Mouse (Mus musculus): ENCODE data around the gene Gm21860. TPM values are rescaled to one million over a fixed set of nuclear protein-coding genes. Genes with fewer than 3 reads are reported as not detected.
"Not testable (repeated sequence)": the region's sequence is repeated elsewhere in the genome, so short reads cannot be mapped to it uniquely, and the experiment has no call there.

Gm21860 gene
- polyA plus RNA-seq, 1 experiment from 2014 or later: not detected

DNA sequence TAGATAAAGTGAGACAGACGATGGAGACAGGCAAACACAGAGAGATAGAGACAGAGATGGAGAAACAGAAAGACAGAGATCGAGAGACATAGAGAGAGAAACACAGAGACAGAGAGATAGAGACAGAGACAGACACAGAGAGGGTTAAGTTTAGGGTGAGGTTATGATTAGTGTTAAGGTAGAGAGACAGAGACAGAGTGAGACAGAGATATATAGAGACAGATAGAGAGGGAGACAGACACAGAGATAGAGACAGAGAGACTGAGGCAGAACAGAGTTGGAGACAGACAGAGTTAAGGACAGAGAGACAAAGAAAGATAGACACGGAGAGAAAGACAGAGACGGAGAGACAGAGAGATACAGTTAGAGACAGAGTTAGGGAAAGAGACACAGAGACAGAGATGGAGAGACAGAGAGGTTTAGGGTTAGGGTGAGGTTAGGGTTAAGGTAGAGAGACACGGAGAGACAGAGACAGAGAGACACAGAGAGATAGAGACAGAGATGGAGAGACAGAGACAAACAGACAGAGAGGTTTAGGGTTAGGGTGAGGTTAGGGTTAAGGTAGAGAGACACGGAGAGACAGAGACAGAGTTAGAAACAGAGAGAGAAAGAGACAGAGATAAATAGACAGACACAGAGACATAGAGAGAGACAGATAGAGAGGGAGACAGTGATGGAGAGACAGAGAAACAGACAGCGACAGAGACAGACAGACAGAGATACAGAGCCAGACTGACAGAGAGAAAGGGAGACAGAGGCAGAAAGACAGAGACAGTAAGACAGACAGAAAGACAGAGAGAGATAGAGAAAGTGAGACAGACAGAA, 16.8 kb downstream of the Gm21860 start:
- no peaks in the 10 kb centered on the region for H3K79me2 ChIP-seq (ENCODE audit: inconsistent target)
- H3K36me3 ChIP-seq (ENCODE audit: inconsistent target): peaks cover 17% of the 10 kb centered on the region
- no peak overlapping the region for H3K27ac ChIP-seq
- no peak overlapping the region for H3K4me3 ChIP-seq (ENCODE audit: inconsistent target)
- WGBS (ENCODE audit: missing documents): 90% methylated on average over 7 of the region's 7 CpGs

DNA sequence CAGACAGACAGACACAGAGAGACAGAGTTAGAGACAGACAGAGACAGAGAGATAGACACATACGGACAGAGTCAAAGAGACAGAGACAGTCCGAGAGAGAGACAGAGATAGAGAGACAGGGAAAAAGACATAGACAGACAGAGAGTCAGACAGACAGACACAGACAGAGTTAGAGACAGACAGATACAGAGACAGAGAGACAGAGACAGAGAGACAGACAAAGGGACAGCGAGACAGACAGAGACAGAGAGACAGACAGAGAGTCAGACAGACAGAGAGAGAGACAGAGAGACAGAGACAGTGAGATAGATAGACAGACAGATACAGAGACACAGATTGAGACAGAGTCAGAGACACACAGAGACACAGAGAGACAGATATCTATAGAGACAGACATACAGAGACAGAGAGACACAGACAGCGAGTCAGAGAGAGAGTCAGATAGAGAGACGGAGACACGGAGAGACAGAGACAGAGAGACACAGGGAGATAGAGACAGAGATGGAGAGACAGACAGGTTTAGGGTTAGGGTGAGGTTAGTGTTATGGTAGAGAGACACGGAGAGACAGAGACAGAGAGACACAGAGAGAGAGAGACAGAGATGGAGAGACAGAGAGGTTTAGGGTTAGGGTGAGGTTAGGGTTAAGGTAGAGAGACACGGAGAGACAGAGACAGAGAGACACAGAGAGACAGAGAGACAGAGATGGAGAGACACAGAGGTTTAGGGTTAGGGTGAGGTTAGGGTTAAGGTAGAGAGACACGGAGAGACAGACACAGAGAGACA, 18.2 kb downstream of the Gm21860 start:
- not testable (repeated sequence) for H3K4me3 ChIP-seq (ENCODE audit: inconsistent target); H3K79me2 ChIP-seq (ENCODE audit: inconsistent target); H3K27ac ChIP-seq
- H3K36me3 ChIP-seq (ENCODE audit: inconsistent target): peaks cover 17% of the 10 kb centered on the region
- WGBS (ENCODE audit: missing documents): 86% methylated on average over 3 of the region's 9 CpGs

DNA sequence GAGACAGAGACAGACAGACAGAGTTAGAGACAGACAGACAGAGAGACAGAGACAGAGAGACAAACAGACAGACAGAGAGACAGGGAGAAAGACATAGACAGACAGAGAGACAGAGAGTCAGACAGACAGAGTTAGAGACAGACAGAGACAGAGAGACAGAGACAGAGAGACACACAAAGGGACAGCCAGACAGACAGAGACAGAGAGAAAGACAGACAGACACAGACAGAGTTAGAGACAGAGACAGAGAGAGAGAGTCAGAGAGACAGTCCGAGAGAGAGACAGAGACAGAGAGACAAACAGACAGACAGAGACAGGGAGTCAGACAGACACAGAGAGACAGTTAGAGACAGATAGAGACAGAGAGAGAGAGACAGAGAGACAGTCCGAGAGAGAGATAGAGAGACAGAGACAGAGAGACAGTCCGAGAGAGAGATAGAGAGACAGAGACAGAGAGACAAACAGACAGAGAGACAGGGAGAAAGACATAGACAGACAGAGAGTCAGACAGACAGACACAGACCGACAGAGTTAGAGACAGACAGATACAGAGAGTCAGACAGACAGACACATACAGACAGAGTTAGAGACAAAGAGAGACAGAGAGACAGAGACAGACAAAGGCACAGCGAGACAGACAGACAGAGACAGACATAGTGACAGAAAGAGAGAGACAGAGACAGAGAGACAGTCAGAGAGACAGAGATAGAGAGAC, 19.3 kb downstream of the Gm21860 start:
- H3K79me2 ChIP-seq (ENCODE audit: inconsistent target); H3K27ac ChIP-seq; H3K4me3 ChIP-seq (ENCODE audit: inconsistent target): not testable (repeated sequence)
- WGBS (ENCODE audit: missing documents): 82% methylated on average over 3 of the region's 5 CpGs
- peaks cover 17% of the 10 kb centered on the region for H3K36me3 ChIP-seq (ENCODE audit: inconsistent target)

DNA sequence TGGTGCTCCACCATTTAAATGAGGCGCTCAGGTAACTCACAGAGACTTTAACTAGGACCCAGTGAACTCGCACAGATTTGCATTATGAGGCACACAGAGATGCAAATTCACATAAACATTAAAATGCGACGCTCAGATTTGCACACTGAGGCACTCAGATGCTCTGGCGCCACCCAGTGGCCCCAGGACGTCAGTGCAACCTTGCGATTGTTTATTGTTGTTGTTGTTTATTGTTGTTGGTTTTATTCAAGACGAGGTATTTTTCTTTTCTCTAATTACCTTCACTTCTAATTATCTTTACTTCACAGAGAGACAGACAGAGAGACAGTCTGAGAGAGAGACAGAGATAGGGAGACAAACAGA, 20.3 kb downstream of the Gm21860 start:
- WGBS (ENCODE audit: missing documents): 78% methylated on average over 7 of the region's 8 CpGs
- not testable (repeated sequence) for H3K4me3 ChIP-seq (ENCODE audit: inconsistent target); H3K79me2 ChIP-seq (ENCODE audit: inconsistent target); H3K27ac ChIP-seq
- H3K36me3 ChIP-seq (ENCODE audit: inconsistent target): peaks cover 10% of the 10 kb centered on the region

DNA sequence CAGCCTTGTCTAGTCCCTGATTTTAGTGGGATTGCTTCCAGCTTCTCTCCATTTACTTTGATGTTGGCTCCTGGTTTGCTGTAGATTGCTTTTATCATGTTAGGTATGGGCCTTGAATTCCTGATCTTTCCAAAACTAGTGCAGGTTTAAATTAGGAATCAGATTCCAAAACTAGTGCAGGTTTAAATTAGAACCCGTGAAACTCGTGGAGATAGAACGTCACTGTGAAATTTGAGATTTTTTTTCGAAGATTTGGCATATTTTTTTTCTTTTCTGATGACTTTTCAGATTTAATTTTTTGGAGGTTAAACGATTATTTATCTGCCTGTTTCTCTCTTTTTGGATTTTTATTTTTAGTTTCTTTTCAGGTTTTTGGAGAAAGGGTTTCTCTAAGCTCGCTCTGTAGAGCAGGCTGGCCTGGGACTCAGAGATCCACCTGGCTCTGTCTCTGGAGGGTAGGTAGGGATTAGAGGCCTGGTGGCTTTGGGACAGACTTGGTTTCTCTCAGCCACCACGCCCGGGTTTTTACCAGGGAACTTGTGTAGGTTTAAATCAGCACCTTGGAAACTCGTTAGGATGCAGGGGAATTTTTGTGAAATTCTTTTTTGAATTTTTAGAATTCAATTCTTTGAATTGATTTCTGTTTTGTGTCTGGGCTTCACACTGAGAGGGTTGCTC, 20.8 kb downstream of the Gm21860 start:
- not testable (repeated sequence) for H3K36me3 ChIP-seq (ENCODE audit: inconsistent target); H3K79me2 ChIP-seq (ENCODE audit: inconsistent target); H3K4me3 ChIP-seq (ENCODE audit: inconsistent target); H3K27ac ChIP-seq
- WGBS (ENCODE audit: missing documents): 88% methylated on average over 6 of the region's 9 CpGs

DNA sequence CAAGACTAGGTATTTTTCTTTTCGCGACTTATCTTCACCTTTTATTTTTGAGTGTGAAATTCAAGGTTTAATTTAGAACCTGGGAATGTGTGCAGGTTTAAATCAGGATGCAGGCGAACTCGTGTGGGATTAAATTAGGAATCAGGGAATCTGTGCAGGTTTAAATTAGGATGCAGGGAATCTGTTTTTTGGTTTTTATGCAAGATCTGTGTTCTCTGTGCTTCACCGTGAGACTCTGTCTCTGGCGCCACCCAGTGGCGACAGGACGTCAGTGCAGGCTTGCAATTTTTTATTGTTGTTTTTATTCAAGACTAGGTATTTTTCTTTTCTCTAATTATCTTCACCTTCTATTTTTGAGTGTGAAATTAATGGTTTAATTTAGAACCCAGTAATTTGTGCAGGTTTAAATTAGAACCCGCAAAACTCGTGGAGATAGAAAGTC, 22.5 kb downstream of the Gm21860 start:
- 51% methylated on average over 10 of the region's 10 CpGs for WGBS (ENCODE audit: missing documents)
- H3K27ac ChIP-seq; H3K4me3 ChIP-seq (ENCODE audit: inconsistent target); H3K36me3 ChIP-seq (ENCODE audit: inconsistent target); H3K79me2 ChIP-seq (ENCODE audit: inconsistent target): not testable (repeated sequence)

DNA sequence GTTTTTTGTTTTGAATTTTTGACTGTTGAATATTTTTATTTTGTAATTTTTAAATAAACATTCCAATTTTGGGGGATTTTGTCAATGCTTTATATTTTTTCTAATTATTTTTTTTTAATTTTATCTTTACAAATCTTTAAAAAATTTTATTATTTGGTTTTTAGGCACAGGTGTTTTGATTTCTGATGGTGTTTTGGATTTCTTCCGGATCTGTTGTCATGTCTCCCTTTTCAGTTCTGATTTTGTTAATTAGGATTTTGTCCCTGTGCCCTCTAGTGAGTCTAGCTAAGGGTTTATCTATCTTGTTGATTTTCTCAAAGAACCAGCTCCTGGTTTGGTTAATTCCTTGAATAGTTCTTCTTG, 23.0 kb downstream of the Gm21860 start:
- H3K79me2 ChIP-seq (ENCODE audit: inconsistent target); H3K27ac ChIP-seq; H3K4me3 ChIP-seq (ENCODE audit: inconsistent target); H3K36me3 ChIP-seq (ENCODE audit: inconsistent target): not testable (repeated sequence)
- 67% methylated on average over 1 of the region's 1 CpGs for WGBS (ENCODE audit: missing documents)

DNA sequence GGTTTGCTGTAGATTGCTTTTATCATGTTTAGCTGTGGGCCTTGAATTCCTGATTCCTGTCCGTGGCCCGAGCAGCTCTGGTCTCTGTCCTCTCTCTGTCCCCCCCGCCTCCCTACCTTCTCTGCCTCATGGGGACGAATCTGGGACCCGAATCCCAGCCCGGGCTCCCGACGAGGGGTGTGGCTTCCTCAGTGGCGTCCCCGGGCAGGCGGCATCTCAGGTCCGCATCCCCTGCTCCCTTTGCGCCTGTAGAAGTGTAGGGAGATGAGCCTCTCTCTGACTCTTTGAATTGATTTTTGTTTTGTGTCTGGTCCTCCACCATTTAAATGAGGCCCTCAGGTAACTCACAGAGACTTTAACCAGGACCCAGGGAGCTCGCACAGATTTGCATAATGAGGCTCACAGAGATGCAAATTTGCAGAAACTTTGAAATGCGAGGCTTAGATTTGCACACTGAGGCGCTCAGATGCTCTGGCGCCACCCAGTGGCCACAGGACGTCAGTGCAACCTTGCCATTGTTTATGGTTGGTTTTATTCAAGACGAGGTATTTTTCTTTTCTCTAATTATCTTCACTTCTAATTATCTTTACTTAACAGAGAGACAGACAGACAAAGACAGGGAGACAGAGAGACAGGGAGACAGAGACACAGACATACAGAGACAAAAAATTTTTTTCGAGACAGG, 23.6 kb downstream of the Gm21860 start:
- not testable (repeated sequence) for H3K79me2 ChIP-seq (ENCODE audit: inconsistent target); H3K4me3 ChIP-seq (ENCODE audit: inconsistent target); H3K36me3 ChIP-seq (ENCODE audit: inconsistent target); H3K27ac ChIP-seq
- WGBS (ENCODE audit: missing documents): 73% methylated on average over 14 of the region's 20 CpGs

DNA sequence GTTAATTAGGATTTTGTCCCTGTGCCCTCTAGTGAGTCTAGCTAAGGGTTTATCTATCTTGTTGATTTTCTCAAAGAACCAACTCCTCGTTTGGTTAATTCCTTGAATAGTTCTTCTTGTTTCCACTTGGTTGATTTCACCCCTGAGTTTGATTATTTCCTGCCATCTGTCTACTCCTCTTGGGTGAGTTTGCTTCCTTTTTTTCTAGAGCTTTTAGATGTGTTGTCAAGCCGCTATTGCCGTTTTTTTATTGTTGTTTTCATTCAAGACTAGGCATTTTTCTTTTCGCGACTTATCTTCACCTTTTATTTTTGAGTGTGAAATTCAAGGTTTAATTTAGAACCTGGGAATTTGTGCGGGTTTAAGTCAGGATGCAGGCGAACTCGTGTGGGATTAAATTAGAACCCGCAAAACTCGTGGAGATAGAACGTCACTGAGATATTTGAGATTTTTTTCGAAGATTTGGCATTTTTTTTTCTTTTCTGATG, 24.8 kb downstream of the Gm21860 start:
- not testable (repeated sequence) for H3K36me3 ChIP-seq (ENCODE audit: inconsistent target); H3K4me3 ChIP-seq (ENCODE audit: inconsistent target); H3K27ac ChIP-seq; H3K79me2 ChIP-seq (ENCODE audit: inconsistent target)
- 74% methylated on average over 3 of the region's 12 CpGs for WGBS (ENCODE audit: missing documents)

DNA sequence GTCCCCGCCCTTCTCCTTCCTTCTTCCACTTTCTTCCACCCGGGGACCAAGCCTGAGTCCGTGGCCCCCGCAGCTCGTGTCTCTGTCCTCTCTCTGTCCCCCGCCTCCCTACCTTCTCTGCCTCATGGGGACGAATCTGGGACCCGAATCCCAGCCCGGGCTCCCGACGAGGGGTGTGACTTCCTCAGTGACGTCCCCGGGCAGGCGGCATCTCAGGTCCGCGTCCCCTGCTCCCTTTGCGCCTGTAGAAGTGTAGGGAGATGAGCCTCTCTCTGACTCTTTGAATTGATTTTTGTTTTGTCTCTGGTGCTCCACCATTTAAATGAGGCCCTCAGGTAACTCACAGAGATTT, 25.7 kb downstream of the Gm21860 start:
- not testable (repeated sequence) for H3K79me2 ChIP-seq (ENCODE audit: inconsistent target); H3K36me3 ChIP-seq (ENCODE audit: inconsistent target); H3K27ac ChIP-seq; H3K4me3 ChIP-seq (ENCODE audit: inconsistent target)
- WGBS (ENCODE audit: missing documents): 74% methylated on average over 13 of the region's 17 CpGs

DNA sequence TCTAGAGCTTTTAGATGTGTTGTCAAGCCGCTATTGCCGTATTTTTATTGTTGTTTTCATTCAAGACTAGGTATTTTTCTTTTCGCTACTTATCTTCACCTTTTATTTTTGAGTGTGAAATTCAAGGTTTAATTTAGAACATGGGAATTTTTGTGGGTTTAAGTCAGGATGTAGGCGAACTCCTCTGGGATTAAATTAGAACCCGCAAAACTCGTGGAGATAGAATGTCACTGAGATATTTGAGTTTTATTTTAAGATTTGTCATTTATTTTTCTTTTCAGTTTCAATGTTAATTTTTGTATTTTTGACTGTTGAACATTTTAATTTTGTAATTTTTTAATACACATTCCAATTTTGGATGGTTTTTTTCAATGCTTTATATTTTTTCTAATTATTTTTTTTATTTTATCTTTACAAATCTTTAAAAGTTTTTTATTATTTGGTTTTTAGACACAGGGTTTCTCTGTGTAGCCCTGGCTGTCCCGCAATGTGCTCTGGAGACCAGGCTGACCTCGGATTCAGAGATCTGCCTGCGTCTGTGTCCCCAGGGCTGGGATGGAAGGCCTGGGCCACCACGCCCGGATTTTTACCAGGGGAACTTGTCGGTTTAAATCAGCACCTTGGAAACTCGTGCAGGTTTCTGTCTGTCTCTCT, 26.2 kb downstream of the Gm21860 start:
- not testable (repeated sequence) for H3K4me3 ChIP-seq (ENCODE audit: inconsistent target); H3K27ac ChIP-seq
- 80% methylated on average over 10 of the region's 13 CpGs for whole genome bisulfite sequencing (ENCODE audit: missing documents)

DNA sequence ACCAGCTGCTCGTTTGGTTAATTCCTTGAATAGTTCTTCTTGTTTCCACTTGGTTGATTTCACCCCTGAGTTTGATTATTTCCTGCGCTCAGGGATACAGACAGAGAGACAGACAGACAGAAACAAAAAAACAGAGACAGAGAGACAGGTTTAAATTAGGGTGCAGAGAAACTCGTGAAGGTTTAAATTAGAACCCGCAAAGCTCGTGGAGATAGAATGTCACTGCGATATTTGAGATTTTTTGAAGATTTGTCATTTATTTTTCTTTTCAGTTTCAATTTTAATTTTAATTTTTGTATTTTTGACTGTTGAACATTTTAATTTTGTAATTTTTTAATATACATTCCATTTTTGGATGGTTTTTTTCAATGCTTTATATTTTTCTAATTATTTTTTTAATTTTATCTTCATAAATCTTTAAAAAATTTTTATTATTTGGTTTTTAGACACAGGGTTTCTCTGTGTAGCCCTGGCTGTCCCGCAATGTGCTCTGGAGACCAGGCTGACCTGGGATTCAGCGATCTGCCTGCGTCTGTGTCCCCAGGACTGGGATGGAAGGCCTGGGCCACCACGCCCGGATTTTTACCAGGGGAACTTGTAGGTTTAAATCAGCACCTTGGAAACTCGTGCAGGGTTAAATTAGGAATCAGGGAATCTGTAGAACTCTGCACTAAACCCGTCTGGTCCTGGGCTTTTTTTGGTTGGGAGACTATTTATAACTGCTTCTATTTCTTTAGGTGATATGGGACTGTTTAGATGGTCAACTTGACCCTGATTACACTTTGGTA, 27.3 kb downstream of the Gm21860 start:
- not testable (repeated sequence) for H3K36me3 ChIP-seq (ENCODE audit: inconsistent target); H3K27ac ChIP-seq; H3K79me2 ChIP-seq (ENCODE audit: inconsistent target); H3K4me3 ChIP-seq (ENCODE audit: inconsistent target)
- WGBS (ENCODE audit: missing documents): 75% methylated on average over 4 of the region's 13 CpGs

More for the DNA sequence above, 26.2 kb downstream of the Gm21860 start:
- H3K79me2 ChIP-seq (ENCODE audit: inconsistent target); H3K36me3 ChIP-seq (ENCODE audit: inconsistent target): not testable (repeated sequence)
